Mouse (Mus musculus): ENCODE measurements around the gene Ubl3. TPM values are rescaled to one million over a fixed set of nuclear protein-coding genes. Genes with fewer than 3 reads are reported as not detected.
A peak's percentile ranks its signal among the peaks of the same experiment; 100 is the strongest.

The Ubl3 gene
- total RNA-seq (2021) = 10 to 100 TPM; 88.4 to 91.0 TPM

DNA sequence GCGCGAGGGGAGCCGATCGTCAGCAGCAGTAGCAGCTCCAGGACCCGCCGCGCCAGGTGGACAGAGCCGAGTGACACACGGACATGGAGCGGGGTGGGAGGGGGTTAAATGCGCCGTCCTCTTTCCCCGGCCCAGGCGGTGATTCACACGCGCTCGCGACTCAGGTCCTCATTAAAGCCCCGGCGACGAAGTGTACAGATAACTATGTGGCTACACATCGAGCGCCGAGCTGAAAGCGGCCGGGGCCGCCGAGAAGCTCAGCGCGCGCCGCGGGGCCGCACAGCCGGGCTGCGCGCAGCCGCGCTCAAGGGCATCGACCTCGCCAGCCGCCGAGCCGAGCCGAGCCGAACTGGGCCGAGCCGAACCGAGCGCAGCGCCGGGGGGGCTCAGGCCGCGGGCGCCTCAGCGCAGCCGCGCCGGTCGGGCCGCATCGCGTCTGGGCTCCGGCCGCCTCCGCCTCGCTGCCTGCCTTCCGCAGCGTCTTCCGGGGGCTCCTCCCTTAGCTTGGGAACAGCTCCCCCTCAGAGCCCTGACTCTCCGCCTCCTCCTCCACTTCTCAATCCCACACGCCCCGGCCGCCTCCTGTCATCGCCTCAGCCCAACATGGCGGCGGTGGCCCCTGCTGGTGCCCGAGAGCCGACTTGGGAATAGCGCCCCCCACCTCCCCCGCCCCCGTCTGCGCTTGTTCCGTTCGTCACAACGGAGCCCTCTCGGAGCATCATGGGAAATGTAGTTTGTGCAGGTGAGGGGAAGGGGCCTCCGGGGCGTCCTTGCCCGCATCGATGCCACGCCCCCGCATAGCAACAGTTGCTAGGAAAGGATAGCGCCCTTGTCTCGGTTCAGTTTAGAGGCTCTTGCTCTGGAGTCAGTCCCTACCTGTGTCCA is at the start of gene Ubl3:
Gene Ubl3 (minus strand): TSS at position 603 of the 885 bp plus-strand sequence.
- intact Hi-C loops (cut with DNase I) = loop anchor here (5.0 kb wide), 1 partner anchor 240 kb away; no protein-coding TSS in a partner anchor
- DNase-seq = peak; percentile 96

GRCm38 (mm10) chr5:148598376-148598775 is 45.8 kb upstream of the Ubl3 start:
- DNase-seq = no peak
- intact Hi-C loops (cut with DNase I) = no loop called here

DNA sequence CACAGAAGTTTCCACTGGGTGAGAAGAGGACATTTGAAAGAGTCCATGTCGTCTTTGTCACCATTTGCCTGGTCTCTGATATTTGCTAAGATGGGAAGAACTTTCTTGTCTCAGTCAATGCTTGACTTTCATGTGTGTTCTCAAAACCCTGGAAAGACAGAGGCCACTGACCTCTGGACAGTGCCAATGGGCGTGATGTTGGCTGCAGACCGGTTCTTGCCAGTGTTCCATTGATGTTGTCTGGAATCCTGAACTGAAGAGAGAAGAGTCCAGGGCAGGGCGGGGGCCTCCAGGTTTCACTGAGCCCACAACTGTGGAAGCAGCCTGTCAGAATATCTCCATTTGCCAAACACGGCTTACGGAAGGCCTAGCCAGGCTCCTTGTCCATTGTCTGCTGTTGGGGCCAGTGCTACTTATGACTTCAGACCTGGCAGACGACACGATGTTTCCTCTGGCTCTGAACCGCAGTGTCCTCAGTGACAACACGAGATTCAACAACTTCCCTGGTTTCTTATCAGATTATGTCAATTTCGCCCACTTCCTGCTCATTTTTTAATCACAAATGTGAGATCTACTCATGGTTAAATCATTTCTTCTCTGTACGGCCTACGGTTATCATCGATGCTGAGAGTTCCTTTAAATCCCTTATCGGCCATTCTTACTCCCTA is 43.6 kb upstream of the Ubl3 start:
- no peak for DNase-seq
- intact Hi-C loops (cut with DNase I) = no loop called here

DNA sequence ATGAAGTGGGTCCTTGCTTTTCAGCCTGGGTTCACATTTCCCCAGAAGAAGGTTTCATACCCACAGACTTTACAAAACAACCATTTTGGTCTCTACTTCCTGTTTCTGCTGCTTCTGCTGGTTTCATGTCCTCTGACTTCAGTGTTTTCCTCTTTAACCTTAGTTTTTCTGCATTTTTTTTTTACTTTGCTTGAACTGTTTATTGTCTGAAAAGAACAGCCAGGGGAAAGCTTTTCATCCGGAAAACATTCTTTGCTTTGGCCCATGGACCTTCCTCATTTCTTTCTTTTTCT is 42.8 kb upstream of the Ubl3 start:
- intact Hi-C loops (cut with DNase I) = no loop called here

GRCm38 (mm10) chr5:148594693-148595458 is 42.3 kb upstream of the Ubl3 start:
- intact Hi-C loops (cut with DNase I) = no loop called here

More for the DNA sequence above, 42.8 kb upstream of the Ubl3 start:
- no peak for DNase-seq

GRCm38 (mm10) chr5:148593607-148594006 is 41.0 kb upstream of the Ubl3 start:
- intact Hi-C loops (cut with DNase I) = no loop called here

More at GRCm38 (mm10) chr5:148594693-148595458, 42.3 kb upstream of the Ubl3 start:
- no peak for DNase-seq

GRCm38 (mm10) chr5:148591448-148591862 is 38.9 kb upstream of the Ubl3 start:
- intact Hi-C loops (cut with DNase I) = no loop called here

More at GRCm38 (mm10) chr5:148593607-148594006, 41.0 kb upstream of the Ubl3 start:
- DNase-seq = no peak

DNA sequence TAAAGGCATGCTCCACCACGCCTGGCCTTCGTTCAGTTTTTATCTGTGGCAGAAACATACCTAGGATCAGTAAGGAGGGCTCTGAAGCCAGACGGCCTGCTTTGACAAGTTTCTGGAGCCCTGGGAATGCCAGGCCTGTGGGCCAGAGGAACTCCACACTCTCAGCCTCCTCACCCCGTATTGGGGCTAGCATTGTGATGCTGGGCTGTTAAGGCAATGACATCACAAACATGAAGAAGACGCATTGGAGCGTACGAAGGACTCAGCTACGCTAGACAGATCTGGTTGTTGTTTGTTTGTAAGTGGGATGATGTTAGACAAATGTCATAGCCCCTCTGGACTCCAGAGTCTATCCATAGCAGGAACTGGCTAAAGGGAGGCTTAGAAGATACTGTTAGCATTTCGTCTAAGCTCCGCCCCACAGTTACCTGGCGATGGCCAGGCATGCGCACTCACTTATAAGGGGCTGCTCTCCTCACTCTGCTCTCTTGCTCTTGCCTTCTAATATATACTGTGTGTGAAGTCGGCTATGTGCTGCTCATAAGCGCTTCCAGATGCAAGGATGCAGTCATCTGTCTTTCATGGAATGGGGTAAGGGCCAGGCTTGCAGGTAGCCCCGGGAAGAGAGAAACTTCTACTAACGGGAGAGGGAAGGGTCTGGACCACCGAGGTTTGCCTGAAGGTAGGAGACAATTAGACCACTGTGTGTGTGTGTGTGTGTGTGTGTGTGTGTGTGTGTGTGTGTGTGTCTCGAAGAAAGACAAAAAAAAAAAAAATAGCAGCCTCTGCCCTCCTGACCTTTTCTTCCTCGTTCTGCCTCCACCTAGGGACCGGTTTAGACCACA is 38.2 kb upstream of the Ubl3 start:
- no peak for DNase-seq
- intact Hi-C loops (cut with DNase I) = no loop called here

More at GRCm38 (mm10) chr5:148591448-148591862, 38.9 kb upstream of the Ubl3 start:
- DNase-seq = no peak

- intact Hi-C loops (cut with DNase I) = no loop called here
These were observed 36.4 kb upstream of the Ubl3 start for GRCm38 (mm10) chr5:148588987-148589386.

DNA sequence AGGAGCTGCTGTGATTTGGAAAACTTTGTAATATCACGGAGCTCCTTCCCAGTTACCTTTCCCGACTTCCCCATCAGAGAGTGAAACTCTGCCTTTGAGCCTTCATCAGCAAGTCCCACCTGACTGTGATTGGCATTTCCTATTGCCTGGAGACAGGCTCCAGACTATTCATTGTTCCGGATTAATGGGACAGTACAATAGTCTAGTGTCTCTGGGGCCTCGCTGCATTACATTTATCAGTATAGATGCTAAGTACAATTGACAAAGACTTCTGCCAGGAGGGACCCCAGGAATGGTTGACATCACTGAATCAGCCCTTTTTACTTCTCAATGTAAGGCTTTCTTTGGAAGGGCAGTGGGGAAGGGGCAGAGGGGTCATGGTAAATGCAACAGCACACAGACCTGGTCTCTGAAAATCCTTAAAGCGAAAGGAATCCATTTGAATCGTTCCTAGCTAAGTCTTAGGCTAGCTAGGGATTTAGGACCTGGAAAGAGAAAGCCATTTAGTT is 35.6 kb upstream of the Ubl3 start:
- DNase-seq = no peak
- intact Hi-C loops (cut with DNase I) = no loop called here

More at GRCm38 (mm10) chr5:148588987-148589386, 36.4 kb upstream of the Ubl3 start:
- no peak for DNase-seq

GRCm38 (mm10) chr5:148580388-148580985 is 27.9 kb upstream of the Ubl3 start:
- no peak for DNase-seq
- intact Hi-C loops (cut with DNase I) = no loop called here

- intact Hi-C loops (cut with DNase I) = no loop called here
- DNase-seq = no peak
These were observed 26.6 kb upstream of the Ubl3 start for GRCm38 (mm10) chr5:148579156-148579555.

- no peak for DNase-seq
- intact Hi-C loops (cut with DNase I) = no loop called here
These were observed 25.8 kb upstream of the Ubl3 start for GRCm38 (mm10) chr5:148578353-148578752.

DNA sequence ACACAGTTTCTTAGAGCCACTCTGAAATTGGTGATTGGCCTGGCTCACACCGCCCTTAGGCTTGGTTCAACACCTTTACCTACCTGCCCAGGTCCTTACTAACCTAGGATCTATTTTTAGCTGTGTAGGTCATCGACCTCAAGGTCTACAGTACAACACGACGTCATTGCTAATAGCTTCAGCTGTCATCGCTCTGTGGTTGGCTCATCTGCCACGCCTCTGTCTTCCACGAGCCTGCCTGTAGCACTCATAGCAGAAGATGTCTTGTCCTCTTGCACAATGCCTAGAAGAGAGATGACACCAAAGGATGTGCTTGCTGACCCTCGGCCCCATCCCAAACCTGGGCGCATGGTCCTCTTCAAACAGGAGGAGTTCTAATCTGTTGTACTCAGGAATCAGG is 24.7 kb upstream of the Ubl3 start:
- no peak for DNase-seq
- intact Hi-C loops (cut with DNase I) = no loop called here

GRCm38 (mm10) chr5:148575163-148575562 is 22.6 kb upstream of the Ubl3 start:
- intact Hi-C loops (cut with DNase I) = no loop called here

DNA sequence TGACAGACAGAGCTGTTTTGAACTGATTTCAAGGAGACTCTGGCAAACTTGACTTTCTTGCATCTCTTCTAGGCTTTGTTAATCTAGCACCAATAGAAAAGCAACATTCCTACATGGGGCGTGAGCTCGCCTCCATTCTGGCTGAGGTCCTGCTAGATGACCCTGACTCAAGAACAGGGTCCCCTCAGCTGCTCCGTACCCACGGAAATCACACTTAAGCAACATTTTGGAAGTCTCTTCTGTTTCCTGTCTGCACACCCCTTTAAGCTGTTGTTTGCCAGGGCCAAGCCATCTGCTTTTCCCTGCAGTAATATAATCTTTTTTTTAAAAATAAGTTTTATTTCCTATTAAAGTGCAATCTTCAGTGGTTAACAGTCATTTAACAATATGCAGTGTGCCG is 20.1 kb upstream of the Ubl3 start:
- no peak for DNase-seq
- intact Hi-C loops (cut with DNase I) = no loop called here

More at GRCm38 (mm10) chr5:148575163-148575562, 22.6 kb upstream of the Ubl3 start:
- no peak for DNase-seq

GRCm38 (mm10) chr5:148570571-148571304 is 18.1 kb upstream of the Ubl3 start:
- DNase-seq = no peak
- intact Hi-C loops (cut with DNase I) = no loop called here

- no peak for DNase-seq
- intact Hi-C loops (cut with DNase I) = no loop called here
These were observed 16.9 kb upstream of the Ubl3 start for GRCm38 (mm10) chr5:148569444-148569843.

GRCm38 (mm10) chr5:148565636-148566035 is 13.0 kb upstream of the Ubl3 start:
- intact Hi-C loops (cut with DNase I) = no loop called here
- DNase-seq = no peak

All from left cerebral cortex, postnatal 4 days (tissue).